Mouse (Mus musculus) lung, adult 2 months (tissue): ENCODE results near the gene Hoxd8.

Experiments used
- CTCF ChIP-seq: fragments of 200-500 bp; IDR thresholded peaks from 2 replicates; pipeline ENCODE4 v1.5.1; 2011; ENCODE audit warnings: mild to moderate bottlenecking, low read length, control low read depth; ENCODE audit not compliant: insufficient read depth
- POLR2A ChIP-seq: fragments of 200-500 bp; IDR thresholded peaks from 2 replicates; pipeline ENCODE4 v1.6.1; 2011; ENCODE audit warnings: low read depth, mild to moderate bottlenecking, control low read depth, low read length, borderline replicate concordance; ENCODE audit errors: extremely low read depth

GRCm38 (mm10) chr2:74752431-74753174, 48.2 kb downstream of the Hoxd8 start:
- TF ChIP-seq POLR2A (no peak), CTCF (no peak)
